Mouse (Mus musculus): ENCODE results near the gene Auts2. TPM values are rescaled to one million over a fixed set of nuclear protein-coding genes. Genes with fewer than 3 reads are reported as not detected.

Gene Auts2
- total RNA-seq, 2 experiments from 2014 or later: 19.4 to 30.5 TPM

DNA sequence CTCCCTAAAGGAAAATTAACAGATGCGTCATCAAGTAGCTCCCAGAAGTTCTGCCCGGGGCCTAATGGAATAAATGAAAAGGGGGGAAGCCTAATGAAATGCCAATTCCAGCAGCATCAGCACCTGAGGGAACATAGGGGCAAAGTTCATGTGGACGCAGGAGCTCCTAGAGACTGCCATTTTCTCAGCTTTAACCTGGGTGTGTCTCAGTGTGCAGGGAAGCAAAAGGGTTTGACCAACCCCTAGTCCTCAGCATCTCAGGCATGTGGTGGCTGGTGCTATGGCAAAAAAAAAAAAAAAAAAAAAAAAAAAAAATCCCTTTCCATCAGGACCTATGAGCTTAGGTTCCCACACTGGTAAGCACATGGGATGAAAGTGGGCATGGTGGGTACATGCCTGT, 948.5 kb downstream of the Auts2 start:
- DNase-seq: no peak
- intact Hi-C loops (cut with DNase I; ENCODE audit: low total_unique reads): loop anchor here (5.0 kb wide), 1 partner anchor 57 kb away; no protein-coding TSS in a partner anchor

DNA sequence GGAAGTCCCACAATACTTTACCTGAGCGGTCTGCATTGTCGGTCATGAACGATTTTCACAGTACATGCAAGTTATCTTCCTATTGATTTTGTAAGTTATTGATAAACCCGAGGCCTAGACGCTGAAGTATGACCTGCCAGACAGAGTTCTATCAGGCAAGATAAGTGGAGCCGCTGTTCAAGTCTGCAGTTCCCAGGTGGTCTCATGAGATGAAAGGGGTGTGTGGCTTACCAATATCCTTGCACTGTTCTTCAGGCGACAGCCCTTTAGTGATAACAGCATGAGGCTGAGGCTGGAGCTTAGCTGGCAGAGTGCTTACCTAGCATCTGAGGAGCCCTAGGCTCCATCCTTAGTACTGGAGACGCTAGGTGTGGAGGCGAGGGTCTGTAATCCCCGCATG, 949.9 kb downstream of the Auts2 start:
- no peak for DNase-seq
- intact Hi-C loops (cut with DNase I; ENCODE audit: low total_unique reads): loop anchor here (5.0 kb wide), 1 partner anchor 56 kb away; no protein-coding TSS in a partner anchor

DNA sequence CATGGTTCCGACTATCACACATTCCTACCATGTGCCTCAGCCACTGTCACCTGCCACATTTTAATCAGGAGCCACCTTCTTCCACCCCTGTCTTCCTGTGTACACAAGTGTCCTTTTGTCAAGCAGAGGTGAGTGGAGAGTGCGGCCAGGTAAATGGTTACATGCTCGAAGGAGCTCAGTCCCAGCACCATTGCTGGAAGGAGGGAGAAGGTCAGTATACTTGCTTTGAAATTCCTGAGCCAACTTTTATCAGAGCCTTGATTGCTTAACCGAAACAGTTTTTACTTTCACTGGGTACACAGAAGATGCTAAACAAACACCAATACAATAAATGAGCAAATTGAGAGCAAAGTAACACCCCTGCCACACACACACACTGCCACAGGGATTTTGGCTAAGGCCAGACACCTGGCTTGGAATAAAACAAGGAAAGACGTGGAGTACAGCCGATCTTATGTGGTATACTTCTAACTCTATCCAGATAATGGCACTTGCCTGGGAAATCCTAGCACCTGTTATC, 953.1 kb downstream of the Auts2 start:
- intact Hi-C loops (cut with DNase I; ENCODE audit: low total_unique reads): loop anchor here (5.0 kb wide), 1 partner anchor 53 kb away; no protein-coding TSS in a partner anchor
- no peak for DNase-seq

DNA sequence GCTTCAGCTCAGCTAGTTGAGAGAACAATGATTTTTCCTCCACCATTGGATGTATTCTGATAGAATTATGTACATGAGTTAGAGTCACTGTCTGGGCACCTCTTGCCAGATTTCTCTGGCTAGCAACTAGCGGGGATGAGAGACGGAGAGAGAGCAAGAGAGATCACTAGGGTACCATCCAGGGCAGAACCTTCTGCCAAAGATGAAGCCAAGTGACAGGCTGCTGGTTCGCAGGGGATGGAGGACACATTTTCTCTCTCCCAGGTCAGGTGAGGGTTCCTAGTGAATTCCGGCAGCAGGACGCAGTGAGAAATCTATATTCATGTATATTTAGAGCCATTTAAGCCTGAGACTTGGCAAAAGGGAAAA, 956.8 kb downstream of the Auts2 start:
- intact Hi-C loops (cut with DNase I; ENCODE audit: low total_unique reads): no loop called here
- no peak for DNase-seq

GRCm38 (mm10) chr5:131585684-131586331, 957.3 kb downstream of the Auts2 start:
- peak; percentile 18 for DNase-seq
- intact Hi-C loops (cut with DNase I; ENCODE audit: low total_unique reads): no loop called here

GRCm38 (mm10) chr5:131584260-131585135, 958.6 kb downstream of the Auts2 start:
- intact Hi-C loops (cut with DNase I; ENCODE audit: low total_unique reads): no loop called here
- DNase-seq: no peak

DNA sequence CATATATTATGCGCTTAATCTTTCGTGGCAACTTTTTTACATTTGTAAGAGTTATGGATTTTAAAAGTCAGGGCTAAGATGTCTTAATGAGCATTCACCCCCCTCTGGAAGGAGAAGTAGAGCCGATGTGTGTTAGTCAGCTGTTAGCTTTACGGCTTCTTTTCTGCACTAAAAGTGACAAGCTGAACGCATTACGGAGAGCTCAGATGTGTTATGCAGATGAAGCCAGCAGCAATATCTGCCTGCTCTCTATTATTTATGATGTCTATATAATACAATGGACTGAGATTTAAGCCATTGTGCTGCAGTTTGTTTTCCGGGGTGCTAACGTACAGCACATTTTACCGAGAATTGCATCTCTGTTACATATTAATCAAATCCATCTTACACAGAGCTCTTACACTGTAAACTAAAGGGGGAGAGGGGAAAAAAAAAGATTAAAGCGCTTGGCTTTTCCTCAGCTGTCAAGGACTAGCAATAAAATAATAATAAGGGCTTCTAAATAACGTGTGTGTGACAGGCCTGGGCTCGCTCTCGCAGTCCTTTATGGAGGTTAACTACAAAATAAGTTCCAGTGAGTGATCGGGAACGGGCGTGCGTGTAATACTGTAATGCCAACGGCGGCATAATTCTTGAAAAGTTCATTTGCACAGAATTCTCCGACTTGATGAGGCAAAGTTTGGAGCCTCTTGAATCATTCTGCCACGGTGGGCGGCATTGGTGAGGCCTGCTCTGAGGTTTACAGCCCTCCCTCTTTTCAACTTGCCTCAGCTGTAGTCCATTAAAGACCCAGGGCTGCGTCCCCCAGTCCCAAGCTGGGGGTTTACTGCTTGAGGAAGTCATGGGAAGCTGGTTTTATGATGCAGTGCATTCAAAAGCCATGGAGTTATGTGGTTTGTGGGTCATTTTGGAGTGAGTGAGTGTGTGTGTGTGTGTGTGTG, 961.8 kb downstream of the Auts2 start:
- DNase-seq: no peak
- intact Hi-C loops (cut with DNase I; ENCODE audit: low total_unique reads): no loop called here

DNA sequence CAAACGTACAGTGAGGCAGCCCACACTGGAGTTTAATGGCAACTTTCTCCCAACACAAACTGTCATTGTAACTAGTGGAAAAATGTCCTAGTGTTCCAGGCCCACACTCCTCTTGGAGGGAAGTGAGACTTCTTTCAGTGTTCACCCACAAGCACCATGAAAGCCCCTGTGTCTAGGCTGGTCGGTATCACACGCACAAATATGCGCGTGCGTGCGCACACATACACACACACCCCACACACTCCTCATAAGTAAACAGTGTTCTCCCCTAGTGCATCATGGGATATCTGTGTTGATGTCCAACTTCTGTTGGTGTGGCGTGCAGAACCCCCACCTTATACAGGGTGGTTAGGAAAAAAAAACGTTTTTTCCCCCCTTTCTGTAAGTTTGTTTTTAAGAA, 964.4 kb downstream of the Auts2 start:
- no peak for DNase-seq
- intact Hi-C loops (cut with DNase I; ENCODE audit: low total_unique reads): no loop called here

DNA sequence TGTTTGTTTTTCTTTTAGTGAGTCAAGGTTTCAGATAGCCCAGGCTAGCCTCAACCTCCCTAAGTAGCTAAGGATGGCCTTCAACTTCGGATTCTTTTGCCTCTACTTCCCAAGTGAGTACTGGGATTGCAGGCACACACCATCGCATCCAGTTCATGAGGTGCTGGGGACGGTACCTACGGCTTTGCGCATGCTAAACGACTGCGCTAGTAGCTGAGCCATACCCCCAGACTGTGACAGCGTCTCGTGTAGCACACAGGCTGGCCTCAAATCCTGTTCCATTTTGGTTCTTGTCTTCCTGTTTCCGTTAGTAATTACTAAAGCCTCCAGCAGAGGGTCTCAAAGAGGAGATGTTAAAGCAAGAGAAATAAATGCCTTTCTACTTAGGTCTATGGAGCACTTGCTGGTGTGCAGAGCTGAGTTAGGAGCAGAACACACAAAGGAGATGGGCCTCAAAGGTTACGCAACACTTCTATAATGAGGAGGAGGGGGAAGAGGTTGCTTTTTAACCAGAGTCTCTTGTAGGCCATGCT, 967.3 kb downstream of the Auts2 start:
- intact Hi-C loops (cut with DNase I; ENCODE audit: low total_unique reads): no loop called here

DNA sequence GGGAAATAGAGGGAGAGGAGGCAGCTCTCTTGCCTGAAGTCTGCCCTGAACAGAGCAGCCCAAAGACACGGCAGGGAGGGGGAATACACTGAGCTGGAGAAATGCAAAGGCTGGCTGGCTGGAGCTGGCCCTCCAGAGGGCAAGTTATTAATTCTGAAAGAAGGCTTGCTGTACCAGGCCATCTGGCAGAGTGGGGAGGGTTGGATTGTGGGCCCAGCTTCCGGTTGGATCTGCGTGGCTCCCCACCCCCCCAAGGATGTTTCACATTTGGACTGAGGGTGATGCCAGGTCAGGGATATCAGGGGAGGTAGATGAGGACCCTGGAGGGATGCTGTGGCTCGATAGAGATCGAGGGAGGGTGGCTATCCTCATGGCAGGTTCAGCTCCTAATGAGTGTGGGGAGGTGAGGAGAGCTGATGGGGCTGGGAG, 968.0 kb downstream of the Auts2 start:
- no peak for DNase-seq
- intact Hi-C loops (cut with DNase I; ENCODE audit: low total_unique reads): no loop called here

More for the DNA sequence above, 967.3 kb downstream of the Auts2 start:
- no peak for DNase-seq

- DNase-seq: no peak
- intact Hi-C loops (cut with DNase I; ENCODE audit: low total_unique reads): no loop called here
Measured at GRCm38 (mm10) chr5:131574469-131575085, 968.6 kb downstream of the Auts2 start.

DNA sequence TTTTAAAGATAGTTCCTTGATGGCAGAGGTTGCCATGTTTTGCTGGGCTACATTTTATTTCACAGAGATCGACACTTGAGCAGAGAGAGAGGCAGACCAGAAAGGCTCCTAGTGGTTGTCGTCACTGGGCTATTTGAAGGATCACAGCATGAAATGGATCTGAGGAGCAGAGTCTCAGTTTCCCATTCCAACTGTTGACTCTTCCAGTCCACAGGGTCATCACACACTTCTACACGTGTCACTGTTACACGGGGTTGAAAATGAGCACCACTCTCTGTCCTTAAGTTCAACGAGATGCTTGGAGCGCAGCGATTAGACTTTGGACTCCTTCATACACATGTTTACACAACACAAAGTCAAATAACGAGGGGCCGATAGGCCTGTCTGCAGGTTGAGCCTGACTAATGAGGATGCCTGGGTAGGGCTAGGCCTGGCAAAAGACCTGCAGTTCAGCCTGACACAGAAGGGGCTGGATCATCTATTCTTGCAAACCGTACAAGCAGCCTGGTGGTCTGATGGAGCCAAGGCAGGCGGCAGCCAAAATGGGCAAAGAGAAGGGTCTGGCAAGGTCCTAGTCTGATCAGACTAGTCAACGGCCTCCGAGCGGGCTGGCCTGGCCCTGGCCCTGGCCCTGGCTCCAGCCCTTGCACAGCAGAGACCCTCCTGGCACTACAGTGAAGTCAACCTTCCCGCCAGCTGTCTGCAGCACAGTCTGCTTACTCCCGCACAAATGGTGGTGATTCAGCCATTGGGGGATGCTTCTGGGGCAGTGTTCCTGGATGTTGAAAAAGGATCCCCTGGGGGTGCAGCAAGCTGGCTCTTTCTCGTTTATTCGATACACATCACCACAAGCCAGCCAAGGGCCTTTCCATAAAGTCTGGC, 969.6 kb downstream of the Auts2 start:
- intact Hi-C loops (cut with DNase I; ENCODE audit: low total_unique reads): no loop called here
- DNase-seq: peak; percentile 46

DNA sequence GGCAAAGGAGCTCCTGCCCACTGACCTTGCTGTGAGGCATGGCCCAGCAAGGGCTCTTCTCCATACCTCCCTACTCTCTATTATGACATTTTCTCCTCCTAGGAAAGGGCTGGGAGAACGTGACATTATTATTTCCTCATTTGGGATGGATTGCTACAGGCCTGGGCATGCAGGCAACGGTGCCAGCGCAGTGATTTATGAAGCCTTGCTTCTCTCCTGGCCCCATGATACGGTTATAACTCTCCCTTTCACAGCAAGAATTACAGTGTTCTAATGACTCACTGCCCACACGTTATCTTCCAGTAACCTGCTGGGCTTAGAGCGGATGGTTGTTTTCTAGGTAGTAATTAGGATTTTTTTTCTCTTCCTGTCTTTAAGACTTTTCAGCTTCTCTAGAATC, 977.1 kb downstream of the Auts2 start:
- intact Hi-C loops (cut with DNase I; ENCODE audit: low total_unique reads): no loop called here
- DNase-seq: no peak

- intact Hi-C loops (cut with DNase I; ENCODE audit: low total_unique reads): no loop called here
- no peak for DNase-seq
Measured at GRCm38 (mm10) chr5:131563630-131564252, 979.4 kb downstream of the Auts2 start.

GRCm38 (mm10) chr5:131560773-131561560, 982.2 kb downstream of the Auts2 start:
- intact Hi-C loops (cut with DNase I; ENCODE audit: low total_unique reads): no loop called here
- no peak for DNase-seq

DNA sequence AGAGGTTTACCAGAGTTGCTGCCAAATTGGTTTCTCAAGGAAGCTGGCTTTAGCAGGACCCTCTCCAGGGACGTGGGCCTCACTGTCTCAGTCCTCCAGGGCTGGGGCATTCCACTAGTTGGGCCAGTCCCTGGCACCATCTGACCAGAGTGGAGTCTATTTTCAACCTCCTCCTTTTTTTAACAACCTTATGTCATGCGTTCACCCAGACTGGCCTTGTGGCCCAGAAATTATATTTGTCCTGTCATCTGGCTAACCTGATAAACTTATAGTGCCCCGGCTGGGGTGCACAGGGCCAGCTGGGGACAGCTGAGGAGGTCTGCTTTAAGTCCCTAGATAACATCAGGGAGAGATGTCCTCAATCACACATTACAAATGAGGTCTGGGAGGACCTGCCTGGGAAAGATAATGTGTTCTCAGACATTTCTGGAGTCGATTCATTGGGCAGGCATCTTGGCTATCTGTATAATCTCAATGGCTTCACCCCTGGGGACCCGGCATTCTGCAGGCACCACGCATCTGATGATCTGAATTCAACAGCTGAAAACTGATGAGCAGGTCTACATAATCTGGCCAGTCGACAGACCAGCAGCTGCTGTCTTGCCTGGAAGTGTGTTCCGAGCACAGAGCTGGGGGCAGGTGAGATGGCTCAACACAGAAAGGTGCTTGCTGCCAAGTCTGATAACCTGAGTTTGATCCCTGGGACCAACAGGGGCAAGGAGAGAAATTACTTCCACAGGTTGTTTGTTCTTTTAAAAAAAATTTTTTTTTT, 984.6 kb downstream of the Auts2 start:
- peak; percentile 52 for DNase-seq
- intact Hi-C loops (cut with DNase I; ENCODE audit: low total_unique reads): no loop called here
